Mouse (Mus musculus) hindbrain, postnatal 0 days (tissue): ENCODE measurements at regions not wholly inside any gene's neighbourhood (a gene's known extent, or its start where the extent isn't known, plus 50 kb on each side); places are given as distances from the start of the nearest gene placed in this dataset.
A peak's percentile ranks its signal among the peaks of the same experiment; 100 is the strongest.

Experiments used
- ATAC-seq: fragments of 200-750 bp; cut with Nextera tagmentation; 2 replicates; pipeline ENCODE4 v1.8.0; 2017; ENCODE audit warnings: mild to moderate bottlenecking, moderate TSS enrichment, moderate library complexity
- DNase-seq: peaks from one replicate; pipeline ENCODE4 v3.0.0-alpha.2; 2015; ENCODE audit warnings: low spot score
- H3K27ac ChIP-seq: fragments of 300-500 bp; sonication (generic); 2 replicates; pipeline ENCODE4 v1.5.1; 2014; ENCODE audit warnings: mild to moderate bottlenecking
- H3K27me3 ChIP-seq: fragments of 300-500 bp; sonication (generic); 2 replicates; pipeline ENCODE4 v1.6.1; 2014; ENCODE audit warnings: low read length, mixed read lengths; ENCODE audit not compliant: insufficient read depth
- H3K36me3 ChIP-seq: fragments of 300-500 bp; sonication (generic); 2 replicates; pipeline ENCODE4 v1.6.1; 2014; ENCODE audit warnings: low read length, mixed read lengths; ENCODE audit not compliant: insufficient read depth
- H3K4me1 ChIP-seq: fragments of 300-500 bp; sonication (generic); 2 replicates; pipeline ENCODE4 v1.6.1; 2014; ENCODE audit warnings: antibody characterized with exemption, low read length, mixed read lengths; ENCODE audit not compliant: insufficient read depth
- H3K4me2 ChIP-seq: fragments of 300-500 bp; sonication (generic); 2 replicates; pipeline ENCODE4 v1.6.1; 2014; ENCODE audit warnings: low read depth, mild to moderate bottlenecking, low read length, moderate library complexity, mixed read lengths
- H3K4me3 ChIP-seq: fragments of 300-500 bp; sonication (generic); 2 replicates; pipeline ENCODE4 v1.5.1; 2014; ENCODE audit warnings: low read length
- H3K9ac ChIP-seq: fragments of 300-500 bp; sonication (generic); replicated peaks from 2 replicates; pipeline ENCODE4 v1.6.1; 2014; ENCODE audit warnings: mild to moderate bottlenecking, low read length, moderate library complexity, mixed read lengths
- H3K9me3 ChIP-seq: fragments of 300-500 bp; sonication (generic); 2 replicates; pipeline ENCODE4 v1.6.1; 2016; ENCODE audit warnings: low read length, mixed read lengths
- CTCF ChIP-seq: IDR thresholded peaks from 2 replicates; pipeline ENCODE4 v1.5.1; 2016; ENCODE audit warnings: antibody characterized with exemption, control low read depth, low read depth
- WGBS: fragments of 180-500 bp; shearing (Covaris S2); extraction: QIAGEN DNeasy Blood & Tissue Kit; methylation state at CpG from one replicate; pipeline ENCODE4 v1.1.7; 2014; 5-methylcytosine and 5-hydroxymethylcytosine counted together

DNA sequence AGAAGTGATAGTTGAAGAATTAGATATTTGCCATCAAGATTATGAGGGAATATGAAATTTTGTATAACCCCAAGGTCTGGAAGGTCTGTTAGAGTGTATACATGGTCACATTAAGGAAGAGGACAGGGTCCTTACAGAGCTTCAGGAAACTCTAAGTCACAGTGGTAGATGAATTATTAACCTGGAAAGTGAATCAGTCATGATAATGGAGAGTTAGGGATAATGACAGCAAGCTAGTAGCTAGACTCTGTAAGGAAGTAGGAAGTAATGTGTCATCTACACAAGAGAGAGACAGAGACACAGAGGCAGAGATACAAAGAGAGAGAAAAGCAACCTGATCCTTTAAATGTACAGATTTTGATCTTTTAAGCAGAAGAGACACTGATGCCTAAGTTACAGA lies 328.4 kb downstream of the Mat2b start:
- no peak overlapping the region for H3K4me3 ChIP-seq
- no peaks in the 10 kb centered on the region for H3K4me1 ChIP-seq
- H3K9me3 ChIP-seq = no peaks in the 10 kb centered on the region
- no peak for DNase-seq
- H3K4me2 ChIP-seq = no peak overlapping the region
- no peak overlapping the region for H3K9ac ChIP-seq
- no peak for ATAC-seq
- no peaks in the 10 kb centered on the region for H3K36me3 ChIP-seq
- H3K27me3 ChIP-seq = no peaks in the 10 kb centered on the region
- H3K27ac ChIP-seq = no peak overlapping the region
- no peak for TF ChIP-seq CTCF

GRCm38 (mm10) chr11:40362530-40363185 lies 332.3 kb downstream of the Mat2b start:
- ATAC-seq = no peak

More at GRCm38 (mm10) chr11:40362530-40363185, 332.3 kb downstream of the Mat2b start:
- Histone ChIP-seq H3K27ac (no peak overlapping the region), H3K4me3 (no peak overlapping the region), H3K9me3 (no peaks in the 10 kb centered on the region), H3K4me1 (no peaks in the 10 kb centered on the region), H3K4me2 (no peak overlapping the region), H3K27me3 (no peaks in the 10 kb centered on the region), H3K9ac (no peak overlapping the region), H3K36me3 (no peaks in the 10 kb centered on the region)
- 20% methylated on average over 2 of the region's 2 CpGs for whole genome bisulfite sequencing
- no peak for TF ChIP-seq CTCF
- peak; percentile 10 for DNase-seq
